Mouse (Mus musculus) myocyte (in vitro differentiated cells): ENCODE data around the gene Ppp1r15a.

Experiments used
- MAX ChIP-seq: IDR thresholded peaks from one replicate; pipeline ENCODE4 v1.6.1; 2011; ENCODE audit warnings: low read depth, mild to moderate bottlenecking, control low read depth
- TCF12 ChIP-seq: IDR thresholded peaks from one replicate; pipeline ENCODE4 v1.6.1; 2011; ENCODE audit warnings: mild to moderate bottlenecking, control low read depth; ENCODE audit not compliant: poor library complexity, insufficient read depth, severe bottlenecking

- no peak for TF ChIP-seq MAX
- no peak for TF ChIP-seq TCF12
Measured at GRCm38 (mm10) chr7:45567112-45567779, 41.2 kb upstream of the Ppp1r15a start.
